24 mouse cellular contexts compared by ENCODE assay signal in genomic region chr7:109026976-109027375, GRCm38 (mm10). TPM values are rescaled to one million over a fixed set of nuclear protein-coding genes. Genes with fewer than 3 reads are reported as not detected.
DNase-seq lines count a peak whose midpoint lies in the region; ATAC-seq and TF ChIP-seq lines count a peak whose summit lies in the region.
"Had no signal": no experiment of that assay in that cellular context is flagged by ENCODE, and none has a peak within 500 bp of the region (broad histone marks: within the 10 kb centered on the region; RNA-seq: fewer than 3 reads in every experiment).

No protein-coding gene starts in this region.

- H3K27ac ChIP-seq in left cerebral cortex, adult 2 months, result peak overlapping the region; percentile 25
- H3K27ac ChIP-seq: embryonic facial prominence, embryonic 13.5 days; embryonic facial prominence, embryonic 15.5 days; forebrain, embryonic 10.5 days; forebrain, embryonic 12.5 days had no signal

- DNase-seq in frontal cortex, postnatal 25 days (ENCODE audit: low spot score in 2 of 2), result no peak
- DNase-seq in left cerebral cortex, adult 2 months (ENCODE audit: extremely low spot score in 1 of 2, low spot score in 2 of 2), result no peak
- no peak for DNase-seq in left cerebral cortex, postnatal 10 days (ENCODE audit: extremely low spot score in 1 of 2, low spot score in 2 of 2)
- peak; percentile 66 for DNase-seq in brain, adult 2 months (ENCODE audit: low read depth, low spot score)
- DNase-seq: adrenal gland, adult 8-10 months; adrenal gland, postnatal 14 days; adrenal gland, postnatal 36 days; B cell, adult 2 months; cerebellum, adult 11 months; cerebellum, adult 8-10 months; cerebellum, postnatal 14 days; cerebellum, postnatal 36 days; embryo, embryonic 11 days had no signal

- peak; percentile 26; the same call in 1 of the 2 replicates for ATAC-seq in frontal cortex, adult (ENCODE audit: low TSS enrichment)
- ATAC-seq: activated CD4-positive, CD25-positive, alpha-beta regulatory T cell, adult 4 months; CD4-positive, CD25-positive, alpha-beta regulatory T cell, adult 4 months; forebrain, embryonic 14.5 days; forebrain, embryonic 16.5 days; Patski had no signal

- intact Hi-C loops in left cerebral cortex, adult 2 months (cut with DNase I), result no loop called here
- intact Hi-C loops in left cerebral cortex, postnatal 10 days (cut with DNase I), result loop anchor here (10.0 kb wide), 1 partner anchor 212 kb away; no protein-coding TSS in a partner anchor

- no peak overlapping the region for H3K4me3 ChIP-seq in left cerebral cortex, adult 2 months
- H3K4me3 ChIP-seq: embryonic facial prominence, embryonic 13.5 days; embryonic facial prominence, embryonic 15.5 days; erythroblast, embryonic 14.5 days; forebrain, embryonic 10.5 days; forebrain, embryonic 12.5 days had no signal

- TF ChIP-seq CTCF in left cerebral cortex, adult 2 months (IDR thresholded peaks at IDR 0.05), result no peak

RNA-seq across cellular contexts. Expression of gene Ric3, which starts 56.2 kb away (rescaled TPM):
- 10 to 100 TPM; 63.7 to 66.3 TPM for total RNA-seq in left cerebral cortex, adult 2 months (2021)
- total RNA-seq in left cerebral cortex, postnatal 10 days (2021), result 10 to 100 TPM; 50.0 to 53.7 TPM
